Mouse (Mus musculus) thymus, adult 2 months (tissue): ENCODE data around the gene Ddx1.

ENCODE experiments used
- CTCF ChIP-seq: fragments of 200-500 bp; IDR thresholded peaks from 2 replicates; pipeline ENCODE4 v1.5.1; 2012; ENCODE audit warnings: mild to moderate bottlenecking, control low read depth, low read length, moderate library complexity, borderline replicate concordance; ENCODE audit not compliant: control insufficient read depth, poor library complexity, insufficient read depth; ENCODE audit errors: extremely low read depth
- POLR2A ChIP-seq: fragments of 200-500 bp; IDR thresholded peaks from 2 replicates; pipeline ENCODE4 v1.6.1; 2012; ENCODE audit warnings: mild to moderate bottlenecking, low read length, control low read depth, moderate library complexity; ENCODE audit not compliant: control insufficient read depth, poor library complexity, insufficient read depth; ENCODE audit errors: extremely low read depth

DNA sequence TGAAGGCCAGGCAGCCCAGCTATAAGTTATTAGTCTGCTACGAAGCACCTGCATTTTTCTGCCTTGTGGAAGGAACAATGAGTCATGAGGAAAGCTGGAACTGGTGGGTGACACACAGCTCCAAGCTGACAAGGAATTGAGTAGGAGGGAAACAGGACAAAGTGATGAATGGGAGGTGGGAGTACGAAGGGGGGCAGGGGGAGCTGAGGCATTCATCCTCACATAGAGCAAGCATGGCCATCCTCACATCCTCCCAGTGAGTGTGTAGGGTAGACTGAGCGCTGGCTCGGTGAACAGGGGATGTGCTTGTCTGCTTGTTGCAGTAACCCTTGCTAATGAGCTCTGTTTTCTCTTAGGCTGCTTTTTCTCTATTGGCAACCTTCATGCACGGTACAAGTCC lies 81.9 kb downstream of the Ddx1 start:
- no peak for TF ChIP-seq CTCF
- no peak for TF ChIP-seq POLR2A
